Mouse (Mus musculus) neutrophil, adult 83 days (primary cell): ENCODE measurements around the gene Adcy10. TPM values are rescaled to one million over a fixed set of nuclear protein-coding genes. Genes with fewer than 3 reads are reported as not detected.

Source experiments
- total RNA-seq, 2 experiments: library from RNA; stranded (reverse); gene quantifications; one replicate each; pipeline ENCODE4 v1.2.4; 2023

Gene Adcy10
- total RNA-seq: 1 to 10 TPM; 1.0 to 1.3 TPM

DNA sequence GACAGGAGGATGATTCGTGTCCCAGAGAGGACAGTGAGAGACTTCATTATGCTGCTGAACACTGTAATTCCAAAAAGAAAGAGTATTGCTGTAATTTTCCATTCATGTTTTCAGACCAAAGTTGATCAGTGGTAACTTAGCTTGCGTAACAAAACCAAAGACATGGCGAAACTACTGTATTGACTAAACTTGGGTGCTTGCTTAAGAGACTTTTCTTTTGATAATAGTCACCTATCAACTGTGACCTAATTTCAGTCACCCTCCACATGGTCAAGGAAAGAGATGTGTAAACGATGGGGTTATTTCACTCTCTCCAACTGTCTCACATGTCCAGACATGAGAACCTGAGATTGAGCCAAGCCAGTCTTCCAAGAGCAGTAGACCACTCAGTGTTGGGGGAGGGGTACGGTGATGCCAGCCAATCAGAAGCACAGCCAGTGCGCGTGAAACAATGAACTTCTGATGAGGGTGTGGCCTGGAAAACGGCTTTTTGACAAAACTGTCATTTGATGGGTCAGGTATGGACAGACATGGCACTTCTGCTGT, at the start of gene Adcy10:
TSS of gene Adcy10 (plus strand) at position 496 of the 546 bp plus-strand sequence.

DNA sequence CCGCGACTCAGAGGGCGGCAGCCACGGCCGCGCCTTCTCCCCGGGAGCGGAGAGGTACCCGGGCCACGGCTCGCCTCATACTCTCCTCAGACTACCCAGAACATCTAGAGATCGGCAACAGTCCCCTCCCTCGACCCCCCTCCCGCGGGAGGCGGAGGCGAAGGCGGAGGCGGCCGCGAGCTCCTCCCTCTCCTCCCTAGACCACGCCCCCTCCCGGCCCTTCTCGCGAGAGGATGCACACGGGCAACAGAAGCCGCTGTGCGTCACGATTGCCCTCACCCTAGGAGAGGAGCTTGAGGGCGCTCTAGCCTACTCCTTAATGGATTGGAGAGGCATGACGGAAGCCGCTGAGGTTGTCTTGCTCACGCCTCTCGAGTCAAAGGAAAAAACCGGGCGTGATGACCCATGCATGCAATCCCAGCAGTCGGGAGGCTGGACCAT, 24.6 kb upstream of the Adcy10 start, which contains the start of the genes Dcaf6 and Mpc2:
TSS of gene Dcaf6 (minus strand) at position 116 of the 441 bp plus-strand sequence.
TSS of gene Mpc2 (plus strand) at position 278 of the 441 bp plus-strand sequence.

Other genes starting within 250 kb of the Adcy10 start
- 10 to 100 TPM; 29.3 to 33.3 TPM for gene Tiprl, start 248.2 kb upstream of the Adcy10 start, total RNA-seq
- under 1 TPM; 0.07 TPM for gene Gpr161, start 189.4 kb upstream of the Adcy10 start, total RNA-seq
- gene Dcaf6, start 24.7 kb upstream of the Adcy10 start, total RNA-seq: 10 to 100 TPM; 30.4 to 37.4 TPM
- 10 to 100 TPM; 61.2 to 63.5 TPM for gene Mpc2, start 24.5 kb upstream of the Adcy10 start, total RNA-seq
- gene Mpzl1, start 149.4 kb downstream of the Adcy10 start, total RNA-seq: 1 to 10 TPM; 5.5 to 9.6 TPM
- gene Rcsd1, start 224.6 kb downstream of the Adcy10 start, total RNA-seq: 100 to 1,000 TPM; 278 to 300 TPM